Mouse (Mus musculus) lung, postnatal 25 days (tissue): Measurements from ENCODE around the gene Bmpr1b.
"Not testable (repeated sequence)": the region's sequence is repeated elsewhere in the genome, so short reads cannot be mapped to it uniquely, and the experiment has no call there.

Experiments used
- DNase-seq: peaks from one replicate; pipeline ENCODE4 v3.0.0; 2022; ENCODE audit warnings: low spot score

Bmpr1b gene

DNA sequence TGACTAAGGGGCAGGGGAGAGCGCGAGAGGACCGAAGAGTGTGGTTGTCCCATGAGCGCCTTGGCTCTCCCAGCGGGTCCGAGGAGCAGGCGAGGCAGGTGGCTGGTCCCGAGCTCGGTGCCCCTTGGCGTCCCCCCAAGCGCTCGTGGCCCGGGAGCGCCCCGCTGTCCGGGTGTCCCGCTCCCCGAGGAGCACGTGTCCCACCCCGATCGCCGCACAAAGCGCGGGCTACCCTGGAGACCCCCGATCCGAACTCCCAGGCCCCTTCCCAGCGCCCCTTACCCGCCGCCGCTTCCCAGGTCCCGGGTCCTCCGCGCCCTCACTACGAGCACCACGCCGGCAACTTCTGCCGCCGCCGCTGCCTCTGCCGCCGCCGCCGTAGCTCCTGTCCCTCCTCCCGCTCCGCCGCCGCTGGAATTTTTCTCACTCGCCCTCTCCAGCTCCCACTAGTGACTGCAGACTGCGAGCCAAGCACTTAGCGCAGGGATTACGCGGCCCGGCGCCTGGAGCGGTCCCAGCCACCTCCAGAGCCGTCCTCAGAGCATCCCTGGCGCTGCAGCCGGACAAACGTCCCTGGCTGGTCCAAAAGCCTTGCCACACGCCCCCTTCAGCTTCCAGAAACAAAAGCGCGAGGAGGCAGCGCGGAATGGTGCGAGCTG, at the start of gene Bmpr1b:
Gene Bmpr1b (minus strand): TSS at position 563 of the 659 bp plus-strand sequence.
- peak; percentile 58 for DNase-seq

DNA sequence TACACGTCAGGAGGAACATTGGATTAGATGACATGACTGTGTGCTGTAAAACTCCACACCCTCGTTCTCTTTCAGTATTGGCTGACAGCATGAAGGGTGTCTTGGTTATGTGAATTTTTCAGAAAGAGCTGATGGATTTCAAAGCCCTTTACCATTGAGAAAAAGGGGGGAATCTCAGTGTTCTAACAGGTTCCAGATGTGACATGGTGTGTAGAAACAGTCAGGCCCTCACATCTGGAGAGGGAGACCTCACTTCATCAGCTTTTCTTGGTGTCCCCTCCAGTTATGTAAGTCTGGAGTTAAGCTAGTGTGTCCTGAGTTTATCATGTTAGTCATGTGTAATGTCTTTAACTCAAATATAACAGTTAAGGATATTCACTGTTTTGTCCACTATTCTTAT, 43.6 kb upstream of the Bmpr1b start:
- no peak for DNase-seq

GRCm38 (mm10) chr3:142212186-142212585, 43.0 kb upstream of the Bmpr1b start:
- DNase-seq: no peak

DNA sequence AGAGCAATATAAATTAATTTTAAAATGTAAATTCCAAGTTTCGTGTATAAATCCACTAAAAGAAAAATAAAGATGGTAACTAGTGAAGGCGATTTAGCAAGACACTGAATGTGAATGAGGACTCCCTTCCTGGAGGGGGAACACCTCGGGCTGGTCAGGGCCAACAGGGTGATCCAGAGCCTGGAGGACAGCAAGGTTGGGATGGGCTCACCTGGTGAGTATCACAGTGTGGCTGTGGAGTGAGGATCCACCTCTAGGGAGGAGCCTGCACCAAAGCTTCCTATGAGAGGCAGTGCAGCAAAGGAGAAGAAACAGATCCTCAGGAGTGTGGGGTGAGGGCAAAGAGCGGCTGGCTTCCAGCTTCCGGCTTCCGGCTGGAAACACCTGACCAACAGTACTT, 40.8 kb upstream of the Bmpr1b start:
- DNase-seq: no peak

- DNase-seq: no peak
Observed at GRCm38 (mm10) chr3:142209057-142209456, 39.8 kb upstream of the Bmpr1b start.

DNA sequence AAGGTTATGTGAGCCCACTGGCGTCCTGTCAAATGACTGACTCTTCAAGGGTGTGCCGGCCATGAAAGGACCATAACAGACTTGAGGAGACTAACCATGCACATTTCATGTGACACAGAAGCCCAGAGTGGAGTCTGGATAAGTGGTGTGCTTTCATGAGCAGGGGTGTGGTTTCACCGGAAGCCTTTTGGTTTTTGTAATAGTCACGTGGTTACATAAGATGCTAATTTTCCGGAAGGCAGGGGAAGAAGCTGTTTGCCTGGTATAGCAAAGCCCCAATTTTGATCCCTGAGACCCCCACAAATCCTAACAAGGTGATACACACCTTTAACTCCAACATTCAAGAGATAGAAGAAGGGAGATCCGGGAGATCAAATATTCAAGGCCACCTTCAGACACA, 38.3 kb upstream of the Bmpr1b start:
- no peak for DNase-seq

GRCm38 (mm10) chr3:142206316-142206715, 37.1 kb upstream of the Bmpr1b start:
- no peak for DNase-seq

DNA sequence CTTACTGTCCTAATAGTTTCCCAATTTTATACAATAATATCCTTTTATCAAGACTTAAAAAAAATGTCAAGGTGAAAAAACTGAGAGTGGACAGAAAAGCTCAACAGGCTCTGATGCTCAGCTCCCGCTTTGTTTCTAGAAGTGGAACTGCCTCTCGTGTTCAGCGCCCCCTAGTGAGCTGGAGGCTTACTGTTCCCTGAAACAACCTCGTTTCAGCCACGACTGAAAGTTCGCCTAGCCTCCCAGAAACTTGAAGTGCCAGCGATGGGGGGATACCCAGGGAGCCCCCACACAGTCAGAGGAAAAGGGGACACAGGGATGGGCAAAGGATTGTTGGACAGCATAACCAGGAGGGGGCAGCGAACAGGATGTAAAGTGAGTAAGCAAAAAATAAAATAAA, 26.9 kb upstream of the Bmpr1b start:
- no peak for DNase-seq

- not testable (repeated sequence) for DNase-seq
Observed at GRCm38 (mm10) chr3:142191627-142192026, 22.4 kb upstream of the Bmpr1b start.

- DNase-seq: no peak
Observed at GRCm38 (mm10) chr3:142186551-142186950, 17.3 kb upstream of the Bmpr1b start.

DNA sequence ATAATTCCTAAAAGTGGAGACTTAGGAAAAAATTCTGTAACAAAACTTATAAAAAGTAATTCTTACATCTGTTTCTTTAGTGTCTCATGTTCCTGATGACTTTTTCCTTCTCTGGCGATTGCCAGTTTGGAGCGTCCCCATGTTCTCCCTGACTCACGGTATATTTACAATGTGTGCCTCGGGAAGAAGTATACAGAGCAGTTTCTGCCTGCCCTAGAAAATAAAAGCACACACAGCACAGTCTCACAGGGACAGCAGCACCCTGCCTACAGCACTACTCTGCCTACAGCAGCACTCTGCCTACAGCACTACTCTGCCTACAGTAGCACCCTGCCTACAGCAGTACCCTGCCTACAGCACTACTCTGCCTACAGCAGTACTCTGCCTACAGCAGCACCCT, 4.8 kb upstream of the Bmpr1b start:
- DNase-seq: no peak

DNA sequence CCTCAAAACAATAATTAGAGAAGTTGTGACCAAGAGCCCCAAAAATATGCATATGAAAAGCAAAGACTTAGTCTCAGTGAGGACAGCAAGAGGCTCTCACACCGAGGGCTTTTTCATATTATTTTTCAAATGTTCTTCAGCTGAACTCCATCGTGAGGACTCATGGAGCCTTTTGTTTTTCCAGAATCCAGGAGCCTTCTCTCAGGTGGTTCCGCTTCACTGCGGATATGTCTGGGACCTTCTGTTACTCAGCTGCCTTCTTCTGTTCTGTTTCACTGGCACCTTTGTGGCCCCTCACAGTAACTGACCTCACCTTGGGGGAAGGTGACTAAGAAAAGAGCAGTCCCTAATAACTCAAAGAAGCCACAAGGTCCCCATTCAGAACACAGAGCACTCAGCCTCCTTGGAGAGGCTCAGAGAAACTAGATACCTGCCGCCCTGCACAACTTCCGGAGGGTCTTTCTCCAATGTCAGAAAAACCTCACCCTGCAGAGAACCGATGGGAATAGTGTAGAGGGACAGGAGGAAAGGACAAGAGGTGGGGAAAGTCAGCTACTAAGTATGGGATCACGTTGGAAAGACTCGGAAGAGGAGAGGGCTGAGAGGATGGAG, 868 bp downstream of the Bmpr1b start:
- DNase-seq: no peak

GRCm38 (mm10) chr3:142164981-142165380, 4.2 kb downstream of the Bmpr1b start:
- DNase-seq: no peak

DNA sequence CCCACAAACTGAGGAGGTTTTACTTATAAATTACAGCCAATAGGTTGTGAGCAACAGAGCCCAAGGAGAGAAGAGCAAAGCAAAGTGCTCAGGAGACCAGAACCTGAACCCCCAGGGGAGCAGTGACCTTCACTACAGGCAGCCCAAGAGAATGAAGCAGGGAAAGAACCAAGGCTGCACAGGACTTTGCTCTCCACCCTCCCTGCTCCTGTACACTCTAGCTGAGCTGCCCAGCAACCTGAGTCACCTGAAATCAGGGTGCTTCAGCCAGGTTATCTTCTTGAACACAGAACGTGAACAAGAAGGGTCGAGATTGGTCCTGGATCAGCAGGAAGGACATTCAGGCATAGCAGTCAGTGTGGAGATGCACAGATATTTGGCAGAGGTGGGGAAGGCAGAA, 5.3 kb downstream of the Bmpr1b start:
- no peak for DNase-seq

GRCm38 (mm10) chr3:142161405-142161804, 7.8 kb downstream of the Bmpr1b start:
- DNase-seq: no peak

GRCm38 (mm10) chr3:142151980-142152379, 17.2 kb downstream of the Bmpr1b start:
- no peak for DNase-seq

GRCm38 (mm10) chr3:142138796-142139195, 30.4 kb downstream of the Bmpr1b start:
- DNase-seq: peak; percentile 33

DNA sequence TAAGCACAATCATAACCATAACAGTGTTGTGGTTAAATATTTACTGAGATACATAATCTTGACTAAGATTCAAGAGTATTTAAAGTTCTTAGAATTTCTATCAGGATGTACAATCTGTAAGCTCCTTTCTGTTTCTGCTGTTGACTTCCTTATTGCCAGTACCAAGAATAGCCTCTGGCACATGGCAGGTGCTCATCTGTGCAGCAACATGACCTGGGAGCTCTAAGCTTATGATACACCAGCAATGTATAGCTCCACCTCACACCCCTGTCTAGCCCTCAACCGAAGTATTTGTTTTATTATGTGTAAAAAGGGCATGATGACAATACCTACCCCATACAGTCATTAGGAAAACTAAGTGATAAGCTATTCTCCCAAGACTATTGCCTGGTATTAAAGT, 42.8 kb downstream of the Bmpr1b start:
- DNase-seq: no peak

DNA sequence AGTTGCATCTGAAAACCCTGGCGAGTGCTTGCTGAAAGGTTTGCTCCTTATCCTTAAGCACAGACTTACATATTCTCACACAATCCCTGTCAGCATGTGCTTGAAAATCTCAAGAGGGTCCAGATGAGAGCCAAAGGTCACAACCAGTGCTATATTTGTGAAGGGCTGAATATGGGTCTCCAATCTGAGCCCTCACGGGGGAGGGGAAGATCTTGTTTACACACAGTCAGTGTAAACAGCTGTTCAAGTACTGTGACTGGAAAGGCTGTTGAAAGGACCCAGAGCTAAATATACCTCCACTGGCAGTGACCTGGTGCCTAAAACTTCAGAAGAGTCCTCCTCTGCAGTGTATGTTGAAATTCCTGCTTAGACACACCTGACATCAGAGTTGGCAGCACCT, 43.7 kb downstream of the Bmpr1b start:
- DNase-seq: peak; percentile 74

GRCm38 (mm10) chr3:142124255-142124654, 45.0 kb downstream of the Bmpr1b start:
- DNase-seq: no peak

DNA sequence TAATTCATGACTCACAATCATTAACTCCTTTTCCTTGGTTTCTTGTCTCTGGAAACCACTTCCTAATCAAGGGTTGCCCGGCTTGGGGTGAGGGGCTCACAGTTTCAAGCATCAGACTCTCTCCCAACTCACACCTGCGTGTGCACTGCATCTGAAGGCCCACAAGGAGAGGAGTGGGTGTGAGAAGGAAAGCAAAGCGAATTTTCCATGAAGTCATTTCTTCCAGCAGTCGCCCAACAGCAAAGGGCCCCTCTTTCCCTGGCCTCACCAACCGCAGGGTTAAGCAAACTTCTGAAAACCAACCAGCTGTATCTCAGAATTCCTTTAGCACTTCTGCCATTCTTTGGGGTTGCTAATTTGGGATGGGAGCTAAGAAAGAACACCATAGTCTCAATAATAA, 46.8 kb downstream of the Bmpr1b start:
- no peak for DNase-seq

GRCm38 (mm10) chr3:142120795-142121194, 48.4 kb downstream of the Bmpr1b start:
- DNase-seq: no peak

- no peak for DNase-seq
Observed at GRCm38 (mm10) chr3:142114762-142115316, 54.4 kb downstream of the Bmpr1b start.

DNA sequence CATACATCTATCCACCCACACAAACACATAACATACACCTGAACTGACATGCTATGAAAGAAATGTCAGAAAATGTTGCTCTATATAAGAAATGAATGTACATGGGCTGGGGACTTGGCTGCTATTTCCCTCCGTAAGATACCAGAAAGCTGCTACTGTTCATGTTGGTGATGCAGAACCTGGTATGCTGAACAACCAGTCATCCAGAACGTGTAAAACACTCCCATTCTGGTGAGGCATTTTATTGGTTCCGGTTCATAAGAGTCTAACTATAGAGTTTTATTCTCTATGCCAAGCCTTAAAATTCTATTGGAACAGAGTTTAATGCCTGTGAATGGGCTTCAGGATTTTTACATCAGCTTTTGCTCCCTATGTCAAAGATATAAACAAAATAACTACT, 55.0 kb downstream of the Bmpr1b start:
- DNase-seq: no peak
